Mouse (Mus musculus) C2C12 (cell line): ENCODE measurements around the gene Drd4. TPM values are rescaled to one million over a fixed set of nuclear protein-coding genes. Genes with fewer than 3 reads are reported as not detected.
A peak's percentile ranks its signal among the peaks of the same experiment; 100 is the strongest.

ENCODE experiments used
- H3K27me3 ChIP-seq: one replicate; pipeline ENCODE4 v1.6.1; 2011; ENCODE audit not compliant: control insufficient read depth, insufficient read depth, insufficient read length
- H3K36me3 ChIP-seq: one replicate; pipeline ENCODE4 v1.6.1; 2011; ENCODE audit not compliant: control insufficient read depth, insufficient read depth
- H3K4me3 ChIP-seq: one replicate; pipeline ENCODE4 v1.5.1; 2011; ENCODE audit warnings: mild to moderate bottlenecking, control low read depth; ENCODE audit not compliant: poor library complexity, insufficient read depth, severe bottlenecking
- H3K79me2 ChIP-seq: one replicate; pipeline ENCODE4 v1.6.1; 2011; ENCODE audit not compliant: control insufficient read depth, insufficient read depth
- H3K79me3 ChIP-seq: one replicate; pipeline ENCODE4 v1.6.1; 2011; ENCODE audit warnings: low read depth, control low read depth
- H3ac ChIP-seq: one replicate; pipeline ENCODE3; 2011; ENCODE audit warnings: low read depth; ENCODE audit not compliant: control insufficient read depth, insufficient read length
- CEBPB ChIP-seq: IDR thresholded peaks from one replicate; pipeline ENCODE4 v1.6.1; 2011; ENCODE audit warnings: low read depth, mild to moderate bottlenecking, control low read depth, moderate library complexity
- CTCF ChIP-seq: IDR thresholded peaks from one replicate; pipeline ENCODE4 v1.5.1; 2011; ENCODE audit not compliant: control insufficient read depth, insufficient read depth, insufficient read length
- FOSL1 ChIP-seq: IDR thresholded peaks from one replicate; pipeline ENCODE4 v1.8.0; 2011; ENCODE audit warnings: mild to moderate bottlenecking, low read length; ENCODE audit not compliant: poor library complexity, insufficient read depth, severe bottlenecking
- MAX ChIP-seq: IDR thresholded peaks from one replicate; pipeline ENCODE4 v1.6.1; 2011; ENCODE audit warnings: mild to moderate bottlenecking, control low read depth
- MYOD1 ChIP-seq: IDR thresholded peaks from one replicate; pipeline ENCODE4 v1.6.1; 2011; ENCODE audit warnings: low read depth; ENCODE audit not compliant: control insufficient read depth, insufficient read length
- MYOG ChIP-seq: IDR thresholded peaks from one replicate; pipeline ENCODE4 v1.6.1; 2011; ENCODE audit not compliant: control insufficient read depth, insufficient read length; ENCODE audit errors: extremely low read depth
- USF1 ChIP-seq: IDR thresholded peaks from one replicate; pipeline ENCODE4 v1.6.1; 2011; ENCODE audit warnings: low read depth, mild to moderate bottlenecking, control low read depth, moderate library complexity
- polyA plus RNA-seq: library from polyadenylated mRNA; unstranded; fragments of >200 nt; fragmentation: generic; extraction: Trizol; gene quantifications from one replicate; pipeline ENCODE4 v1.2.1, GENCODE M21; 2012; ENCODE audit warnings: missing spikeins

Gene Drd4
- polyA plus RNA-seq, 1 experiment: 0.01 TPM

DNA sequence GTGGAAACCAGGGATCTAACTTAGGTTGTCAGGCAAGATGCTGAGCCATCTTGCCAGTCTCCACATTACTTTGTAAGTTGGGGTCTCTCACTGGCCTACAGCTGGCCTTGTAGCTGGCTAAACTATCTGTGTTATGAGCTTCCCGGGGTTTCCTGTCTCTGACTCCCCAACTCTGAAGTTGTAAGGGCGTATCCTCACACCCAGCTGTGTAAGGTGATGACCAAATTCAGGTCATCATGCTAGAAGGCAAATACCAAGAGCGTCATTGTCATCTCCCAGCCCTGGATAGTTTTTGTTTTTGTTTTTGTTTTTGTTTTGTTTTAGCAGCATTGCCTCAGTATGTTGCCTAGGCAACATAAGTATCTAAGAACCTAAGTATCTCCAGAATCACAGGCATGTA lies 21.2 kb upstream of the Drd4 start:
- Histone ChIP-seq H3K79me3 (no peaks in the 10 kb centered on the region), H3K4me3 (no peak overlapping the region), H3K36me3 (no peaks in the 10 kb centered on the region), H3K27me3 (no peaks in the 10 kb centered on the region), H3ac (no peak overlapping the region), H3K79me2 (no peaks in the 10 kb centered on the region)
- TF ChIP-seq MAX (no peak), USF1 (no peak), CEBPB (no peak), CTCF (no peak), MYOG (no peak), FOSL1 (no peak), MYOD1 (no peak)

DNA sequence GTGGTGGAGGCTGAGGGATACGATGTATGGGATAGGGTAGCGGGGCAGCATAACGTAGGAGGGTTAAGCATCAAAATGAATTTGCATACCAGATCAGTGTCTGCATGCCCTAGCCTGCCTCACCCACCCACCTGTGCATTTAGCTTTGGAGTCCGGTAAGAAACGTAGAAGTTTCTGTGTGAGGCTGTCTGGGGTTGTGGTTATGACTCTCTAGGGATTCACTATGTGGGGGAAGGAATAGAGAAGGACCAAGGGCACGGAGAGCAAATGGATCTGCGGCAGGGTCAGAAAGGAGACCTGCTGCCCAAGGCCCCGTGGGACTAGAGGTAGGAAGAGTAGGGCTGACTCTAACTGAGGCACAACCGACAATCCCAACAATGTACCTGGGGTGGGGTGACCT lies 16.4 kb upstream of the Drd4 start:
- H3ac ChIP-seq: no peak overlapping the region
- H3K4me3 ChIP-seq: no peak overlapping the region
- no peaks in the 10 kb centered on the region for H3K79me3 ChIP-seq
- H3K79me2 ChIP-seq: no peaks in the 10 kb centered on the region
- H3K27me3 ChIP-seq: no peaks in the 10 kb centered on the region
- no peak for TF ChIP-seq CEBPB
- TF ChIP-seq FOSL1: no peak
- TF ChIP-seq USF1: no peak
- no peak for TF ChIP-seq MYOD1
- no peak for TF ChIP-seq MYOG
- TF ChIP-seq MAX: no peak
- TF ChIP-seq CTCF: no peak
- H3K36me3 ChIP-seq: no peaks in the 10 kb centered on the region

DNA sequence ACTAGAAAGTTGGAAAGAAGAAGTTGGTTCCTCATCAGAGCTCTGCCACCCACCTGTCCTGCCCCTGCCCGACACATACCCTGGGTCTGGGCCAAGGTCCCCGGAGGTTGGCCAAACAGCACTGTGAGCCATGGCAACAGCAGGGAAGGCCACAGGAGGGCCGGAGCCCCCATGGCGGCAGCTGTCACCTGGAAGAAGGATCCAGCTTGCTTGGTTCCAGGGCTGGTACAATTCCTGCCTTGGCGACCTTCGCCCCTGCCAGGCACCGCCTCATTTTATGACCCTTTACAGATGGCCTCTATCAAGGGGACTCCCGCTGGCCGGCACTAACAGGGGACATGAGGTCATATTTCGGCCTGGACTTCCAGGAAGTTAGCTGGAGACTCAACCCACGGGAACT lies 15.3 kb upstream of the Drd4 start, which contains the start of gene Cdhr5:
TSS of gene Cdhr5 (minus strand) at position 241 of the 400 bp plus-strand sequence.
- TF ChIP-seq MYOG: no peak
- TF ChIP-seq MAX: no peak
- no peak for TF ChIP-seq CTCF
- no peak for TF ChIP-seq FOSL1
- no peak for TF ChIP-seq USF1
- TF ChIP-seq MYOD1: no peak
- no peak for TF ChIP-seq CEBPB
- no peak within 1 kb of the TSS for H3K4me3 ChIP-seq
- no peaks in the 10 kb centered on the region for H3K27me3 ChIP-seq

DNA sequence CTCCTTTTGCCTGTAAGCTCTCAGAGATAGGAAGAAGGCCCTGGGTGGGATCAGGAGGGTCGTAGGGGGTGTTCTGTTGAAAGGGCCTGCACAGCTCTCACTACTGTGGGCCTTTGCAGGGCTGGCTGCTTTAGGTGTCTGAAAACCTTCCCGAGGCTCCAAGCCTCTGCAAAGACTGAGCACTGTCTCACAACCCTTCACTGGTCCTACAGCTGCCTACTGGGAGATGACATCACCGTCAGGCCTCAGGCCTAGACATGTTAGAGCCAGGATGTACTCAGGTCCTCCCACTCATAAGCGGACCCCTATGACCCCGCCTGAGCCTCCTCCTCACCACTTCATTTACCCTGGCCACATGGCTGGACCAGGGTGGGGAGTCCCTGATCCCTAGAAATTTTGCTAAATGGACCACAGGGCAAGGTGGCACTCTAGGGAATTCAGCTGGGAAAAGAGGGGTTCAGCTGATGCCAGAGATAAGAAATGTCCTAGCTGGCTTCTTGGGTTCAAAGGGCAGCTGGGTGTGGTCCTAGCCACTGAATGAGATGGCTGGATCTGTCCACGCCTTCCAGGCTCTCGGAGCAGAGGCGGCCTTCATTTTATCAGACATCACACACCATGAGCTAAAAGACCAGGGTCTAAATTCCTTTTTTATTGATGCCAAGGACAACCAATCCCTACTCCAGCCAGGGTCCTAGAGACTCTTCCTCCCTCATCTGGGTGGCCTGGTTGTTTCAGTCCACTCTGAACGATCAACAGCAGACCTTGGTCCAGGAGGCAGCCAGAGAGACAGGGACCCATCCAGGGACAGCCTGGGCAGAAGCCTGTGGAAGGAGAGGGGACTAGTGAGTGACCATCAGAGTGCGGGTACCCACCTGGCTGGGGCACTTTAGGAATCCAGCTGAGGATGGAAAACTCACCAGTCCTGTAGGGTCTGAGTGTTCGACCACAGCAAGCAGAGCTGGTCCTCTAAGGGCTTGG lies 13.8 kb upstream of the Drd4 start:
- H3K4me3 ChIP-seq: no peak overlapping the region
- H3ac ChIP-seq: no peak overlapping the region
- H3K36me3 ChIP-seq: no peaks in the 10 kb centered on the region
- no peak for TF ChIP-seq FOSL1
- TF ChIP-seq CEBPB: no peak
- TF ChIP-seq MYOD1: no peak
- no peak for TF ChIP-seq CTCF
- no peak for TF ChIP-seq USF1
- H3K79me2 ChIP-seq: no peaks in the 10 kb centered on the region
- no peaks in the 10 kb centered on the region for H3K27me3 ChIP-seq
- no peaks in the 10 kb centered on the region for H3K79me3 ChIP-seq

More for the DNA sequence above, 15.3 kb upstream of the Drd4 start, which contains the start of gene Cdhr5:
- no peaks in the 10 kb centered on the region for H3K79me2 ChIP-seq
- H3K79me3 ChIP-seq: no peaks in the 10 kb centered on the region
- no peak within 1 kb of the TSS for H3ac ChIP-seq
- H3K36me3 ChIP-seq: no peaks in the 10 kb centered on the region

- TF ChIP-seq MYOD1 (peak; percentile 20), USF1 (no peak), CTCF (no peak), MYOG (no peak), CEBPB (no peak), FOSL1 (no peak), MAX (no peak)
- no peaks in the 10 kb centered on the region for H3K27me3 ChIP-seq
- no peaks in the 10 kb centered on the region for H3K79me2 ChIP-seq
- H3K4me3 ChIP-seq: no peak within 1 kb of the TSS
- no peaks in the 10 kb centered on the region for H3K36me3 ChIP-seq
- no peak within 1 kb of the TSS for H3ac ChIP-seq
- no peaks in the 10 kb centered on the region for H3K79me3 ChIP-seq
These were observed 12.8 kb upstream of the Drd4 start, which contains the start of gene Sct for GRCm38 (mm10) chr7:141278766-141279590. Sct (minus strand) TSS chr7:141279133.
